Mouse (Mus musculus) CD4-positive, CD25-positive, alpha-beta regulatory T cell (primary cell): ENCODE results near the gene Mef2a. TPM values are rescaled to one million over a fixed set of nuclear protein-coding genes. Genes with fewer than 3 reads are reported as not detected.

Experiments used
- polyA plus RNA-seq: library from polyadenylated mRNA; unstranded; fragments of 100-300 nt; shearing (Covaris generic); gene quantifications from one replicate; pipeline ENCODE4 v1.2.1, GENCODE M21; 2017

The Mef2a gene
- polyA plus RNA-seq = 45.4 TPM

GRCm38 (mm10) chr7:67372729-67373583 is at the start of gene Mef2a:
Gene Mef2a (minus strand): TSS chr7:67372858.

GRCm38 (mm10) chr7:67222220-67222862 is 150.3 kb downstream of the Mef2a start, which contains the start of gene Lysmd4:
Gene Lysmd4 (plus strand): TSS chr7:67222544.

Other genes starting within 250 kb of the Mef2a start
- 9.2 TPM for gene Lysmd4, start 150.3 kb downstream of the Mef2a start, polyA plus RNA-seq